8 mouse cellular contexts compared by ENCODE assay signal in the genomic region with DNA sequence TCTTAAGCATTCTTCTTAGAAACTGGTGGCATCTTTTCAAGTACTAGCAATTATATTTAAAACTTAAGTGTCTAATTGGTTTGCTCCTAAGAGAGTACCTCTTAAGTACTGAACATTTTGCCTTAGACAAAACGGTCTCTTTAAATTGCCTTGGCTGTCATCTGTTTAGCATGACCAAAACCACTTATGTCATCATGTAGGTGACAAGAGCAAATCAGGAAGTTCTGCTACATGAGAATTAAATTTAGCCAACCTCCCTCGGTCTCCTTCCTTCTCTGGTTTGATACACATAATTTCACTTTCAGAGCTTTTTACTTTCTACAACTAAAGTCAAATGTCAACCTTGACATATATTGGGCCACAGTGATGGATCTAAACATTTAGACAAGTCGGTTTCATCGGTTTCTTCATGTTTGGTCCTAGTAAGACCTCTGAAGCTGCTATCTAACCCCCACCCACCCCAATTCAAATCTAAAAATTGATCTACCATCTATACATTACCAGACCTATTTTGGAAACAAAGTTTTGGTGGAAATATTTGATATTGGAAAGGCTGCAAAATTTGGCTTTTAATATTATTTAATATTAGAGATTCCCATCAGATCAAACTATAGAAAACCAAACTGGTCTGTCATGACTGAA. TPM values are rescaled to one million over a fixed set of nuclear protein-coding genes. Genes with fewer than 3 reads are reported as not detected.
DNase-seq lines count a peak whose midpoint lies in the region; ATAC-seq and TF ChIP-seq lines count a peak whose summit lies in the region.

No protein-coding gene starts in this region.

- peak overlapping the region; percentile 94 for H3K4me3 ChIP-seq in gastrocnemius, adult 2 months
- peak overlapping the region; percentile 64 for H3K4me3 ChIP-seq in forebrain, postnatal 0 days (ENCODE audit: low read depth, low read length)

- H3K9ac ChIP-seq in forebrain, postnatal 0 days = peak overlapping the region; percentile 79; the same call in 1 of the 2 replicates

- no peak for DNase-seq in gastrocnemius, adult 2 months
- no peak for DNase-seq in gastrocnemius, adult 8-10 months (ENCODE audit: low spot score in 2 of 2)
- peak; percentile 61 for DNase-seq in CD4-positive, CD25-positive, alpha-beta regulatory T cell, adult 2 months (ENCODE audit: low read depth, low spot score)
- no peak for DNase-seq in forebrain, postnatal 0 days
- DNase-seq in right cerebral cortex, adult 2 months (ENCODE audit: low spot score in 2 of 2) = no peak
- DNase-seq in layer of hippocampus, adult 9-10 months (ENCODE audit: low spot score) = no peak

- H3K27me3 ChIP-seq in forebrain, postnatal 0 days (ENCODE audit: insufficient read depth, low read length) = no peaks in the 10 kb centered on the region

- WGBS in forebrain, postnatal 0 days = 65% methylated on average over 4 of the region's 4 CpGs

- H3K9me3 ChIP-seq in forebrain, postnatal 0 days (ENCODE audit: low read length) = no peaks in the 10 kb centered on the region

- peak overlapping the region; percentile 60 for H3K4me2 ChIP-seq in forebrain, postnatal 0 days (ENCODE audit: low read depth)

- TF ChIP-seq CTCF in gastrocnemius, adult 2 months (IDR thresholded peaks at IDR 0.05) = no peak
- no peak for TF ChIP-seq CTCF in forebrain, postnatal 0 days (IDR thresholded peaks at IDR 0.05; ENCODE audit: low read depth)

- H3K4me1 ChIP-seq in forebrain, postnatal 0 days (ENCODE audit: insufficient read depth) = peaks cover 16% of the 10 kb centered on the region

- intact Hi-C loops in gastrocnemius, adult 2 months (cut with DNase I) = loop anchor here (5.0 kb wide), 2 partner anchors 46 to 121 kb away; no protein-coding TSS in a partner anchor

- no peak overlapping the region for H3K27ac ChIP-seq in gastrocnemius, adult 2 months
- no peak overlapping the region for H3K27ac ChIP-seq in forebrain, postnatal 0 days (ENCODE audit: low read depth, low read length)

- ATAC-seq in forebrain, postnatal 0 days = no peak
- ATAC-seq in megakaryocyte, adult 5-6 weeks (ENCODE audit: poor library complexity, severe bottlenecking) = peak; percentile 33
- no peak for ATAC-seq in cerebellum, adult (ENCODE audit: insufficient number of reproducible peaks, low FRiP score, low TSS enrichment)

- no peaks in the 10 kb centered on the region for H3K36me3 ChIP-seq in forebrain, postnatal 0 days (ENCODE audit: insufficient read depth)

RNA-seq across cellular contexts. Expression of a gene that starts 2.7 kb away (rescaled TPM):
- 1 to 10 TPM; 4.6 to 4.7 TPM for total RNA-seq in gastrocnemius, adult 2 months (2021)
- 1 to 10 TPM; 4.7 to 9.9 (median 6.4) TPM for total RNA-seq in gastrocnemius, adult 8-10 months (2022)
- 46.0 and 47.6 TPM in 2 replicates for total RNA-seq in forebrain, postnatal 0 days (2014; rRNA removed)
- 9.4 and 11.6 TPM in 2 replicates for polyA plus RNA-seq in forebrain, postnatal 0 days (2015; fragmentation: Nextera tagmentation; extraction: Ambion mirVana)
- 58.4 and 62.3 TPM in 2 replicates for total RNA-seq in megakaryocyte, adult 5-6 weeks (2015)
- 35.4 and 38.3 TPM in 2 replicates for total RNA-seq in megakaryocyte, adult 5-6 weeks (2017)

RNA-seq across cellular contexts. Expression of a gene that starts 49.9 kb away (rescaled TPM):
- 10 to 100 TPM in 1 of 2 experiments, 1 to 10 TPM in 1; 10.0 to 11.1 TPM for total RNA-seq in gastrocnemius, adult 2 months (2021)
- total RNA-seq in gastrocnemius, adult 8-10 months (2022) = 10 to 100 TPM; 12.4 to 16.1 (median 13.3) TPM
- total RNA-seq in forebrain, postnatal 0 days (2014; rRNA removed) = 2.8 and 5.1 TPM in 2 replicates
- polyA plus RNA-seq in forebrain, postnatal 0 days (2015; fragmentation: Nextera tagmentation; extraction: Ambion mirVana) = 2.0 and 2.6 TPM in 2 replicates
- total RNA-seq in megakaryocyte, adult 5-6 weeks (2015) = 4.5 TPM in 2 replicates
- 3.0 and 4.6 TPM in 2 replicates for total RNA-seq in megakaryocyte, adult 5-6 weeks (2017)
